Mouse (Mus musculus) spleen, adult 2 months (tissue): ENCODE data around the gene Mettl7a3. TPM values are rescaled to one million over a fixed set of nuclear protein-coding genes. Genes with fewer than 3 reads are reported as not detected.

ENCODE experiments used
- DNase-seq, 2 experiments: peaks; one replicate each; pipeline versions ENCODE4 v3.0.0 to v3.0.0-alpha.2; 2012 to 2021; ENCODE audit warnings: low spot score in 2 of 2, low read depth in 1 of 2
- H3K27ac ChIP-seq: fragments of 200-500 bp; 2 replicates; pipeline ENCODE4 v1.5.1; 2012; ENCODE audit warnings: low read length, inconsistent platforms; ENCODE audit not compliant: insufficient read depth
- H3K27me3 ChIP-seq: fragments of 200-500 bp; 2 replicates; pipeline ENCODE4 v1.6.1; 2012; ENCODE audit warnings: mild to moderate bottlenecking, moderate library complexity, low read length, inconsistent platforms; ENCODE audit not compliant: control insufficient read depth, insufficient read depth
- H3K36me3 ChIP-seq: fragments of 200-500 bp; 2 replicates; pipeline ENCODE4 v1.6.1; 2012; ENCODE audit warnings: mild to moderate bottlenecking, low read length, inconsistent platforms; ENCODE audit not compliant: control insufficient read depth, insufficient read depth
- H3K4me1 ChIP-seq: fragments of 200-500 bp; 2 replicates; pipeline ENCODE4 v1.6.1; 2011; ENCODE audit warnings: inconsistent platforms; ENCODE audit not compliant: control insufficient read depth, insufficient read depth, insufficient read length
- H3K4me3 ChIP-seq: fragments of 200-500 bp; 2 replicates; pipeline ENCODE4 v1.5.1; 2011; ENCODE audit warnings: mild to moderate bottlenecking, inconsistent platforms; ENCODE audit not compliant: insufficient read depth, insufficient read length; ENCODE audit errors: extremely low read depth
- CTCF ChIP-seq: fragments of 200-500 bp; IDR thresholded peaks from 2 replicates; pipeline ENCODE4 v1.5.1; 2011; ENCODE audit warnings: mild to moderate bottlenecking, inconsistent platforms; ENCODE audit not compliant: insufficient read depth, insufficient read length, insufficient replicate concordance; ENCODE audit errors: extremely low read depth
- POLR2A ChIP-seq: fragments of 200-500 bp; IDR thresholded peaks from 2 replicates; pipeline ENCODE4 v1.6.1; 2011; ENCODE audit warnings: low read depth, low read length, inconsistent platforms
- WGBS: fragments of 180-500 bp; shearing (Covaris S2); methylation state at CpG from one replicate; pipeline ENCODE4 v1.1.7; 2018; 5-methylcytosine and 5-hydroxymethylcytosine counted together
- polyA plus RNA-seq: library from polyadenylated mRNA; depleted of rRNA; stranded (reverse); fragments of >200 nt; gene quantifications from 2 replicates; pipeline ENCODE4 v1.2.3, GENCODE M21; 2012; rRNA removed

Mettl7a3 gene
- polyA plus RNA-seq, 1 experiment = 0.08 TPM

GRCm38 (mm10) chr15:100385705-100386104 is 51.0 kb downstream of the Mettl7a3 start:
- Histone ChIP-seq H3K4me1 (peaks cover 9% of the 10 kb centered on the region), H3K4me3 (no peak overlapping the region), H3K36me3 (no peaks in the 10 kb centered on the region), H3K27me3 (no peaks in the 10 kb centered on the region), H3K27ac (no peak overlapping the region)
- 90% methylated on average over 9 of the region's 9 CpGs for WGBS
- no peak for DNase-seq
- no peak for TF ChIP-seq CTCF
- no peak for TF ChIP-seq POLR2A

GRCm38 (mm10) chr15:100387544-100388223 is 53.0 kb downstream of the Mettl7a3 start:
- no peak overlapping the region for H3K27ac ChIP-seq
- WGBS = 88% methylated on average over 17 of the region's 17 CpGs

GRCm38 (mm10) chr15:100388224-100388835 is 53.6 kb downstream of the Mettl7a3 start:
- peak; percentile 7 to 30 for DNase-seq

More at GRCm38 (mm10) chr15:100387544-100388223, 53.0 kb downstream of the Mettl7a3 start:
- DNase-seq = no peak
- Histone ChIP-seq H3K27me3 (no peaks in the 10 kb centered on the region), H3K4me1 (peaks cover 9% of the 10 kb centered on the region), H3K4me3 (no peak overlapping the region), H3K36me3 (no peaks in the 10 kb centered on the region)
- TF ChIP-seq CTCF (no peak), POLR2A (no peak)

DNA sequence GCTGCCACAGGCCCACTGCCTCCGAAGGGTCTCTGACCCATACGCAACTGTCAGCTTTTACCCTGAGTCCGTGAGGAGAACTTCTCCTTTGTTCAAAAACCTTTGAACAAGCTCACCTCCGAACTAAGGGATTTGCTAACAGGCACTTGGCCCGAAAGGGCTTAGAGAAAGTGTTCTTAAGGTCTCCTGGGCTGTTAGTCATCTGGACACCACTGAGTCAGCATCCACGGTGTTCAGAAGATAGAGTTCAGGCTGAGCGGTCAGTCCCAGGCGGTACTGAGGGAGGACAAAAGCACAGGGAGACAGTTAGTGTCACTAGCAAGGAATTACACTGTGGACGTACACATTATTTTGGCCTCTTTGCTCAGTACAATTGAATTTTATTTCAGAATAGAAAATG is 54.2 kb downstream of the Mettl7a3 start:
- H3K4me1 ChIP-seq = peaks cover 9% of the 10 kb centered on the region
- H3K27ac ChIP-seq = no peak overlapping the region
- H3K4me3 ChIP-seq = no peak overlapping the region
- H3K36me3 ChIP-seq = peaks cover 4% of the 10 kb centered on the region
- 83% methylated on average over 9 of the region's 9 CpGs for WGBS
- DNase-seq = no peak
- no peaks in the 10 kb centered on the region for H3K27me3 ChIP-seq
- TF ChIP-seq POLR2A = no peak

More at GRCm38 (mm10) chr15:100388224-100388835, 53.6 kb downstream of the Mettl7a3 start:
- H3K4me1 ChIP-seq = peaks cover 9% of the 10 kb centered on the region
- no peak for TF ChIP-seq POLR2A
- no peaks in the 10 kb centered on the region for H3K27me3 ChIP-seq
- WGBS = 18% methylated on average over 16 of the region's 16 CpGs
- H3K27ac ChIP-seq = no peak overlapping the region
- no peaks in the 10 kb centered on the region for H3K36me3 ChIP-seq
- H3K4me3 ChIP-seq = no peak overlapping the region

Other genes with a start within 250 kb of the Mettl7a3 start
- 44.5 and 54.6 TPM in 2 replicates for gene Atf1, start 107.1 kb upstream of the Mettl7a3 start, polyA plus RNA-seq
- not detected in 2 replicates for gene Tmprss12, start 54.1 kb upstream of the Mettl7a3 start, polyA plus RNA-seq
- gene Mettl7a1, start 30.8 kb upstream of the Mettl7a3 start, polyA plus RNA-seq = 13.6 and 16.9 TPM in 2 replicates
- gene Methig1, start 18.2 kb downstream of the Mettl7a3 start, polyA plus RNA-seq = not detected in 2 replicates
- not detected in 2 replicates for gene Mettl7a2, start 18.3 kb downstream of the Mettl7a3 start, polyA plus RNA-seq
- gene Higd1c, start 29.6 kb downstream of the Mettl7a3 start, polyA plus RNA-seq = not detected in 2 replicates
- 0.04 TPM in 1 of 2 replicates, not detected in the other for gene Gm5475, start 87.2 kb downstream of the Mettl7a3 start, polyA plus RNA-seq
- gene Slc11a2, start 90.1 kb downstream of the Mettl7a3 start, polyA plus RNA-seq = 24.9 and 27.4 TPM in 2 replicates
- gene Letmd1, start 134.1 kb downstream of the Mettl7a3 start, polyA plus RNA-seq = 35.4 and 41.9 TPM in 2 replicates
- 1.7 and 2.0 TPM in 2 replicates for gene Csrnp2, start 160.6 kb downstream of the Mettl7a3 start, polyA plus RNA-seq
- gene Tfcp2, start 217.1 kb downstream of the Mettl7a3 start, polyA plus RNA-seq = 3.8 and 4.5 TPM in 2 replicates